Mouse (Mus musculus): ENCODE results near the gene Prickle3.

Gene Prickle3

DNA sequence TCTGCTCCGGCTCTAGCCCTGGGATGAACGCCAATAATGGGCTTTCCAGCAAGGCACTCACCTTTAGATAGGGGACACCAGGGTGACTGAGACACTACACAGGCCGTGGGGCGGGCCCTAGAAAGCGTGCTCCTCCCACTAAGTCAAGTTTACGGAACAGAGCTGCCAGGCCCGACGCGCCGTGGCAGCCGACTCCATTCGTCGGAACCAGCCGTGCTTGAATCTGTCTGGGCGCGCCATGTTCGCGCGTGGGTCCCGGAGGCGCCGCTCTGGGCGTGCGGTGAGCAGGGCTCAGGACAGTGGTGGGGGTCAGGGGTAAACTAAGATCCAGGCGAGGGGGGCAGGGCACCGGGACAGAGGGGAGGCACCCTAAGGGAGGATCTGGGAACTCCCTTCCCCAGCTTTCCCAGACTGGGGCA, at the start of gene Prickle3:
Prickle3 (plus strand) TSS at position 40 of the 419 bp plus-strand sequence.
- no peak for DNase-seq (ENCODE audit: low read depth, low spot score)

DNA sequence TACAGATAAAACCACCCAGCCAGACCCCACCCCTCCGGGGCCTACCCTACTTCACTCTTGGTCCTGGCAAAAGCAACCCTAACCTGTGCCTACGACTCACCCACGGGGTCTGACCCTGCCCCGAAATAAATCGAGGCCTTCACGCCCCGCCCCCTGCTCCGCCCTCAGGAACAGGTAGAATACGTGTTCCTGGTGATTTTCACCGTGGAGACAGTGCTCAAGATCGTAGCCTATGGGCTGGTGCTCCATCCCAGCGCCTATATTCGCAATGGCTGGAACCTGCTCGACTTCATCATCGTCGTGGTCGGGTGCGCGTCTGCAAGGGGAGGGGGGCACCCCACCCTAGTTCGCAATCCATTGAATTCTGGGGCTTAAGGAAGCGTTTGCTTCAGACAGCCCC, 47.0 kb upstream of the Prickle3 start:
- DNase-seq (ENCODE audit: low read depth, low spot score) = no peak

DNA sequence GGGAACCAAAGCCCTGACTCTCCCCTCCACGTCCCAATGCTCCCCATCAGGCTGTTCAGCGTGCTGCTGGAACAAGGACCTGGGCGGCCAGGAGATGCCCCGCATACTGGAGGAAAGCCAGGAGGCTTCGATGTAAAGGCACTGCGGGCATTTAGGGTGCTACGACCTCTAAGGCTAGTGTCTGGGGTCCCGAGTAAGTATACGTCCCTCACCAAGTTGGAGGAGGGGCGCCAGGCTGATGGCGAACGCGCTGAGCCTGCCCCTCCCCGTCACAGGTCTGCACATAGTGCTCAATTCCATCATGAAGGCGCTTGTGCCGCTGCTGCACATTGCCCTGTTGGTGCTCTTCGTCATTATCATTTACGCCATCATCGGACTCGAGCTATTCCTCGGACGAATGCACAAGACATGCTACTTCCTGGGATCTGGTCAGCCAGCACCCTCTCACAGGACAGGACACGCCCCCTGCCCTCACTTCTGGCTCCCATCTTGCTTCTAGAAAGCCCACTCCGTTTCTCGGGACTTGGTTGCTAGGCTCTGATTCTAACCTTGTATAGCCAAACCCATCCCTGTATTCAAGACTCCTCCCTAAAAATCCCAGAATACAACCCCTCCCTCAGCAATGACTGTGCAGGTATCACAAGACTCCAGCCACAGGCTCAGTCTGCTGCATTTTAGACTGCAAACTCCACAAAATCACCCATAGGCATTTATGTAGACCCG, 46.4 kb upstream of the Prickle3 start:
- DNase-seq (ENCODE audit: low read depth, low spot score) = peak; percentile 6

DNA sequence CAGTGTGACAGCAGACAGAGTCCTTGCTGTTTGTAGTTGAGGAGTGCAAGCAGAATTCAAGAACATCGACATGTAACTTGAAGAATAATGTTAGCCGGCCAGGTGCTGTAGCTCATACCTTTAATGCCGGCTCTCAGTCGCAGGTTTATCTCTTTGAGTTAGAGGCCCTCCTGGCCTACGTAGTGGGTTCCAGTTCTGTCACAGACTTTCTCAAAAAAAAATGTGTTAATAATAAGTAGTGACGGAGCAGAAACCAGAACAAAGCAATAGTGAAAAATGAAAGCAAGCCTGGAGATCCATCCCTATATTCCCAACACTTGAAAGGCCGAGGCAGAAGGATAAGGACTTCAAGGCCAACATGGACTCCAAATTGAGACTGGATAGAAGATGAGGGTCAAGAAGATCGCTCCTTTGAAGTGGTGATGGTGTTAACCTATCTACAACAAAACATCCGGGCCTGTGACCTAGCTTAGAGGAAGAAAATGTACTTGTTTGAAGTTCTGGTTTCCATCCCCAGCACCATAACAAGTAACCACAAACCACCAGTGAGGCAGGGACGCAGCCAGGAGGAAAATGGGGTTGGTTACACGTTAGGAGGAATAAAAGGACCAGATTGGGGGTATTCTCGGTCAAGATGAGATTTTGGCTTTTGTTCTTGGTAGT, 39.0 kb upstream of the Prickle3 start:
- no peak for DNase-seq (ENCODE audit: low read depth, low spot score)

DNA sequence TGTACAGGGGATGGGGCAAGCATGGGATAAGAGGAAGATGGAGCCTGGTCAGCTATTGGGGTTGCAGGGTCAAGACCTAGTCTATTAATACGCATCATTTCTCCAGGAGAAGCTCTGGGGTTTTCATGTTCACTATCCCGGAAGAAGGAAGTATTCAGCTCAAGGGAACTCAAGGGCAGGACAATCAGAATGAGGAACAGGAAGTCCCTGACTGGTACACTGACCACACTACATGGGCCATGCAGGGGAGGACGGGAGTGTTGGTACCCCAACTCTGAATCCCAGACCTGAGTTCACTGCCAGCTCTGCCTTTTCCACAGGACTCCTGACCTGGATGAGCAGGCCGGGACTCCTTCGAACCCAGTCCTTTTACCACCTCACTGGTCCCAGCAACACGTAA, 24.5 kb upstream of the Prickle3 start:
- DNase-seq (ENCODE audit: low read depth, low spot score) = no peak

DNA sequence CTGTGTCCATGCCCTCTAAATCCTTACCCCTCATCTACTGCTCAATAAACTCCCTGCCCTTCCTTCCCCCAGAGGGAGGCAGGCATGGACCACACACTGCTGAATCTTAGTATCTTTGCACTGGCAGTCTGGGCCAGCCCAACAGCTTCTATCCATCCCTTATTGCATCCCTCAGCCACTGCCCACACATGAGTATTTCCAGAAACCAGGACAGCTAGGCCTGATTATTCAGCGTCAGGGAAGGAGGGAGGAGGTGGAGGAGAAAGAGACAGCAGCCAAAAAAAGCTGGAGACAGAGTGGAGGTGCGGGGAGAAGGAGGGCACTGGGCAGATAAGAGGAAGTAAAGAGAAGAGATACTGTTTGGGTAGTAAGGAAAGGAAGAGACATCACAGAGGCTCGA, 22.0 kb upstream of the Prickle3 start:
- DNase-seq (ENCODE audit: low read depth, low spot score) = no peak

DNA sequence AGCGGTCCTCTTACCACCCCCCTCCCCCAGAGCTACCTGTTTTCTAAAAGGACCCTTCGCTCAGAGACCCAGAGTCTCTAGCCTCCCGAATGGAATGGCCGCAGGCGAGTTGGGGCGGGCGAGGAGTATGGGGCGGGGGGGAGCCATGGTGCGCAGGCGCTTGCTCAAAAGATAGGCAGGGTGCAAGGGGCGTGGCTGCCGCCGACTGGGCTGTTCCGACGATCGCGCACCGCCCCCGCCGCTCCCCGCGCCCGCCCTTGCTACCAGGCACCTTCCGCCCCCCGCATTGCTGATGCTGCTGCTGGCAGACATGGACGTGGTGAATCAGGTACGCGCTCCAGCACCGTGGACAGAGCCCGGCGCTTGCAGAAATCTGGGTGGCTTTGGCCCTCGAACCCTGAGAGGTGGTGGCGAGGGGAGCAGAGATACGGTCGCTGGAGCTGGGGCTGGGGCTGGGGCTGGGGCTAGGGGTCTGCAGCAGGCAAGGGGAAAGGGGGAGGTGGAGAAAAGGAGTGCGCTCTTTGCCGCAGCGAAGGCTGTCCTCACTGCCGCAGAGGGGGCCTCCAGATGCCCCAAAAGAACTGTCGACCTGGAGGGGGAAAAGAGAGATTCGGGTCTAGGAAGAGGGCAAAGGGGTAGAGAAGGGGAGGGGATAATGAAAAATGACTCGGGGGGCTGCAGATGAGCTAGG, 18.5 kb upstream of the Prickle3 start, which contains the start of gene Syp:
Syp (plus strand) TSS at position 71 of the 691 bp plus-strand sequence.
- DNase-seq (ENCODE audit: low read depth, low spot score) = peak; percentile 84

DNA sequence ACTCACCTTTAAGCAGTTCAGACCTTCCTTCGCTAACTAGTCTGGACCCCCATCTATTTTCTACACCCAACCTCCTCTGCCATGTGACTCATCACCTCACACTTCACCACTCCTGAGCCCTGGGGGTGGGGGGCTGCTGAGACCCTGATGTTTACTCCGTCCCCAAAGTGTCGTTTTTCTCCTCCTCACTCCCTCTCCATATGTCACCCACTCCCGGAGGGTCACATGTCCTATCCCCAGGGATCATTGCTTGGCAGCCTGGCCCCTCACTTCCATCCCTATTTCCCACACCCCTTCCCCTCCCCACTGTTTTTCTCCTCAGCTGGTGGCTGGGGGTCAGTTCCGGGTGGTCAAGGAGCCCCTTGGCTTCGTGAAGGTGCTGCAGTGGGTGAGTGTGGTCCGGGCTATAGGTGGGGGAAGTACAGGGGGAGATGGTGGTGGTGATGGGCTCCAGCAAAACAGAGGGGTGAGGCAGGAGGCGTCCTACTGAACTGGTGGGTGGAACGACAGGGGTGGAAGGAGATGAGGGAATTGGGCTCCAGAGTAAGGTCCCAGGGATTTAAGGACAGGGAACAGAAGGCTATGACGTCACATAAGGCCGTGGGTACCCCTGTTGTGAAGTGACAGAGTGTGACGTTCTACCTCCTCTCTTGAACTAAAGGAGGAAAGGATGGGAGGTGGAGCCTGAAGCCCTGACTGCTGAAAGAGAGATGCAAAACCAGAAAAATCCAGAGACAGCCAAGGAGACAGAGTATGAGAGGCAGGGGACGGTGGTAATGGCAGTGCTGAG, 17.3 kb upstream of the Prickle3 start:
- no peak for DNase-seq (ENCODE audit: low read depth, low spot score)

DNA sequence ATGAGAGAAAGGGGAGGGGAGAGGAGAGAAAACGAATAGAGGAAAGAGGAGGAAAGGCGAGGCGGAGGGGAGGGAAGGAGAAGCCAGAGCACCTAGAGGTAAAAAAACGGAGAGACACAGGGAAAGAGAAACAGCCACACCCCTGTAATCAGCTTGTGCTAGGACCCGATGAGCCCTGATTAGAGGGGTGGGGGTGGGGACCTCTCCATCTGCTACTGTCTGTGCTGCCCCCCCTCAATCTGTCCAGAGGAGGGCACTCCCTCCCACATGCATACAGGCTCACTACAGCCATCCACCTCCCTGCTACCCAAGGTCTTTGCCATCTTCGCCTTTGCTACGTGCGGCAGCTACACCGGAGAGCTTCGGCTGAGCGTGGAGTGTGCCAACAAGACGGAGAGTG, 16.3 kb upstream of the Prickle3 start:
- no peak for DNase-seq (ENCODE audit: low read depth, low spot score)

DNA sequence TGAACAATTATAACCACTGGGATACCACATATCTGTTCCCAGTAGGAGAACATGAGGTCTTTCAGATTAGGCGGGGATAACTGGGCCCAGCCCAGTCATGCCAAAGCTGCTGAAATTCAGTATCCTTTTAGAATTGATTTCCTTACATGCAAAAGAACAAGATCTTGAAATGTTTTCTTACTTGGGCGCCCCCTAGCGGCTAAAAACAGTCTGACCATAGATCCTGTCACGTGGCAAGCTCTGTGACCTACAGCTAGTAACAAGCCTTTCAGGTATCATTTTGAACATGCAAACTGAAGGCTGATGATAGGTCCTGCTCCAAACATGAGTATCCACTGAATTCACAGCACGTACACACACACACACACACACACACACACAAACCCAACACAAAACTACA, 11.7 kb upstream of the Prickle3 start:
- DNase-seq (ENCODE audit: low read depth, low spot score) = peak; percentile 74

DNA sequence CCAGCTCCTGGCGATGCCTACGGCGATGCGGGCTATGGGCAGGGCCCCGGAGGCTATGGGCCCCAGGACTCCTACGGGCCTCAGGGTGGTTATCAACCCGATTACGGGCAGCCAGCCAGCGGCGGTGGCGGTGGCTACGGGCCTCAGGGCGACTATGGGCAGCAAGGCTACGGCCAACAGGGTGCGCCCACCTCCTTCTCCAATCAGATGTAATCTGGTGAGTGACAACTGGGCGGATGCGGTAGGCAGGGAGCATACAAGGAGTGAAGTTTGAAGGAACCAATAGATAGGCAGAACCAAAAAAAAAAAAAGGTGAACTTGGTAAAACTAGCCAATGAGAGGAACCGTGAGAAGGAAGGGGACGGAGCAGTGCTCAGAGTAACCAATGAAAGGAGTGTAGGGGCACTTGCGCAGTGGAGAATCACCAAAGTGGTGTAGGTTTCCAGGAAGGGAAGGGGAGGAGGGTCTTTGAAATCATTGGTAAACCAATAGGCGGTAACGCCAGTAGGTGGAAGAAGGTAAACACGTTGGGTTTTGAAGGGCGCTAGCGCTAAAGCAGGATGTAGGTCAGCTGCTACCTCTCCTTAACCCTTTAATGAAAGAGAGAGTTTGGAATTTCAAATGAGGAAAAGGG, 8.3 kb upstream of the Prickle3 start:
- peak; percentile 92 for DNase-seq (ENCODE audit: low read depth, low spot score)

DNA sequence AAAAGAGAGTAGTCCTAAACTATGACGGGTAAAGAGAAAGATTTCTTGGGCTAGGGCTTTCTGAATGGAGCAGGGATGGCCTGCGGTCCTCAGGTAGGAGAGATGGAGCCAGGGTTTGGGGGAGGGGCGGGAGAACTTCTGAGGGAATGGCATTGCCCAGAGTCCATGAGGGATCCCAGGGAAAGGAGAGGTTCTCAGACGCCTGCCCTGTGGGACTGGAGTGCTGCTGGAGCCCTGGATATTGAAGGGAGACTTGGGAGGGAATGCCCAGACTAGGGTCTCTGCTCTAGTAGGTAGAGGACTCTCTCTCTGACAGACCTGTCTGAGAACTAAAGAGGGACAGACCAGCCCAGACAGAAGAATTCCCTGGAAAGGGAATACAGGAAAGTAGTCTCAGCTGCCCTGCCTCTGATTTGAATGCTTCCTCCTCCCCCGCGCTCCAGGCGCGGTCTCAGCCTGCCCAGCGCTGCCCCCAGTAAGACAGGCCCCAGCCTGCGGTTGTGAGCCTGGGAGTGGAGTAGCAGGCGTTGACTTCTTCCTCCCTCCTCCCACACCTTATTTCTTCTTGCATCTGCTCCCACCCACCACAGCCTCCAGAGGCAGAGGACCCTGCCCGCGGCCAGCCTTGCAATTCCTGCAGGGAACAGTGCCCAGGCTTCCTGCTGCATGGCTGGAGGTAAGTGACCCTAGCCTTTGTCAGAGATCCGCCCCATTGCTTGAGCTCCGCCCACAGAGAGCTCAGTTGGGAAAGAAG, 1.1 kb downstream of the Prickle3 start:
- peak; percentile 47 for DNase-seq (ENCODE audit: low read depth, low spot score)

DNA sequence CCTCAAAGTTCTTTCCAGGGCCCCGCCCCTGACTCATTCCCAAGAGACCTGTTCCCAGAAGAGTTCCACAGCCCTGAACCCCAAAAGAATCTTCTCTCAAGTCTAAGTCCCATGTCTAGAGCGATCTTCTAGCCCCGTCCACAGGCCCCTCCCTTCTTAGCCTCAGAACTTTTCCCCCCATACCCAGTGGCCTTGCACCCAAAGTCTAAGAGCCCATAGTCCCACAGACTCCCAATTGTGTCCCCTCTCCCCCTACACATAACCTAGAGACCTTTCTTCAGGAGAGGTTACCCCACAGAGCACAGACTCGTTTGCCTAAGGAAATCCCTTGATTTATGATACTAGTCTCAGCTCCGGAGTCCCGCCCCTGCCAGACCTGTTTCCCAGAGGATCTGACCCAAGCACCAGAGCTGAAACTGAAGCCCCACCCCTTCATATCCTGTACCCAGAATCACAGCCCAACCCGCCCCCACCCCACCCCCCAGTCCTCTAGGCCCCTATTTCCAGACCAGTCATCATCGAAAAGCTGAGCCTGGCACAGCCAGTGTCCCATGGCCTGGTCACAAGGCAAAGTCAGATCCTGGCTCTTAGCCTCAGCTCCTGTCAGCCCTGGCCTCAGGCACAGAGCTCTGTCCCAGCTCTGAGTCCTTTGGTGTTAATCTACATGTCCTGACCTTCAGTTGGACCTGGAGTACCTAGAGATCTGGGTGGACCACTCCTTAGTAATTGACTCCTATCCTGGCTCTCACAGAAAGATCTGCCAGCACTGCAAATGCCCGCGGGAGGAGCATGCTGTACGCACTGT, 1.9 kb downstream of the Prickle3 start:
- no peak for DNase-seq (ENCODE audit: low read depth, low spot score)

DNA sequence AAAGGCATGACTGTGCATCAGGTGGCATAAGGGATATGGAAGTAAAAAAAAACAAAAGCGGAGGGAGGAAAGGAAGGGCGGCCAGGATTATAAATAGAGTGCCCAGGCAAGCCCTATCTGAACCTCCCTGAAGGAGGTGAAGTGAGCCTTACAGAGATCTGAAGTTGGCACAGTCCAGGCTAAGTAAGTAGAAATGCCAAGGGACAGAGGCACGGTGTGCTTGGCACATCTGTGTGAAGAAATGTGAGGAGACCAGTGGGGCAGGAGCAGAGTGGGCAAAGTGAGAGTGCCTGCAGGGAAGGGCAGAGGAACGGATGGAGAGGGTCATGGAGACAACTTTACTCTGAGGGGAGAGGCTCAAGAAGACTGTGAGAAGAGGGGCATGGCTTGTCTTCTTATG, 4.0 kb downstream of the Prickle3 start:
- no peak for DNase-seq (ENCODE audit: low read depth, low spot score)

DNA sequence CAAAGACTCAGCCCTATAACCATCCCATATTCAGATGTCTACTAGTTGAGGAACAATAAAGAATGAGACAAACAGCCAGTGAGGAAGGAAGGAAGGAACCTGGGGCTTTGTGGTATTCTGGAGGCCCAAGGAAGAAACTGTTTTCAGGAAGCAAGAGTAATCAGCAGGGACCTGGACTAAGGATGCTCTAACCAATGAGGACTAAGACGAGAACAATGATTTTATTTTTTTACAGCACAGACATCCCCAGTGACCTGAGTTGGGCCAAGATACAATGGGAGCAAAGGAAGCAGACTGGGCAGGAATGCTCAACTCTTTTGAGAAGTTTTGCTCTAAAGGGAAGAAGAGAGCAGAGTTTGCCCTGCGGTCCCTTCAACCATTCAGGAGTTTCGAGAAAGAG, 5.9 kb downstream of the Prickle3 start:
- no peak for DNase-seq (ENCODE audit: low read depth, low spot score)

DNA sequence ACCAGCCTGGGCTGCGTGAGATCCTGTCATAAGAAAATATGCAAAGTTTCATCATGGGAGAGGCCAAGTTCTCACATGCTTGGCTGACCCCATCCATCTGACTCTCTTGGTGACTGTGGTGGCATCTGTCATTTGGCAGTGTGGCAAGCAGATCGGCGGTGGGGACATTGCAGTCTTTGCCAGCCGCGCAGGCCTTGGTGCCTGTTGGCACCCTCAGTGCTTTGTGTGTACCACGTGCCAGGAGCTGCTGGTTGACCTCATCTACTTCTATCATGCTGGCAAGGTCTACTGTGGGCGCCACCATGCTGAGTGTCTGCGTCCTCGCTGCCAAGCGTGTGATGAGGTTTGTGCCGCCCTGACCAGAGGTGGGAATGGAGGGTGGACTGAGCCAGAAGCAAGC, 7.7 kb downstream of the Prickle3 start:
- no peak for DNase-seq (ENCODE audit: low read depth, low spot score)

DNA sequence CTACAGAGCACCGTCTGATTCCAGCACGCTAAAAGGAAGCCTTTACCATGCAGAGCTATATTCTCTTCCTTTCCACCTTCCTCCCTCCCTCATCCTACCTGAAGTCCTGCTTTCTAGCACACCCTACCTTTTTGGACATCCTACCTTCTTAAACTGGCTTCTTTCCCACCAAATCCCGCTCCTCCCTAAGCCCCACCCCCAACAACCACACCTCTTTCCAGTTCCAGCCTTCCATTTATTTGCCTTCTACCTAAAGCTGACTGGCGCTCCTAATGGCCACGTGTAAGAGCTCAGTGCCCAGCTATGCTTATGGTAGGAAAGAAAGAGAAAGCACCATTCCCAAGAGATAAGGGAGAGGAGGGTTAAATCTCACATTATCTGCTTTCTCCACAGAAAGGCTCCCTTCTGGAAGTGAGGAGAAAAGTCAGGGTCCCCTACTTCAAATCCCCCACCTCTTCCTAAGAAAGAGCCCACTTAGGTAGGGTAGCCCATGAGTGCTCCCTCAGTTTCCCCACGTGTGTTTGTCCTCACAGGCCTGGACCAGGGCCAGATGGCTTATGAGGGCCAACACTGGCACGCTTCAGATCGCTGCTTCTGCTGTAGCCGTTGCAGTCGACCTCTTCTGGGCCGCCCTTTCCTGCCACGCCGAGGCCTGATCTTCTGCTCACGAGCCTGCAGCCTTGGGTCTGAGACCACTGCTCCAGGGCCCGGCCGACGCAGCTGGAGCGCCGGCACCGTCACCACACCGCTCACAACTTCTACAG, 8.9 kb downstream of the Prickle3 start:
- DNase-seq (ENCODE audit: low read depth, low spot score) = no peak

DNA sequence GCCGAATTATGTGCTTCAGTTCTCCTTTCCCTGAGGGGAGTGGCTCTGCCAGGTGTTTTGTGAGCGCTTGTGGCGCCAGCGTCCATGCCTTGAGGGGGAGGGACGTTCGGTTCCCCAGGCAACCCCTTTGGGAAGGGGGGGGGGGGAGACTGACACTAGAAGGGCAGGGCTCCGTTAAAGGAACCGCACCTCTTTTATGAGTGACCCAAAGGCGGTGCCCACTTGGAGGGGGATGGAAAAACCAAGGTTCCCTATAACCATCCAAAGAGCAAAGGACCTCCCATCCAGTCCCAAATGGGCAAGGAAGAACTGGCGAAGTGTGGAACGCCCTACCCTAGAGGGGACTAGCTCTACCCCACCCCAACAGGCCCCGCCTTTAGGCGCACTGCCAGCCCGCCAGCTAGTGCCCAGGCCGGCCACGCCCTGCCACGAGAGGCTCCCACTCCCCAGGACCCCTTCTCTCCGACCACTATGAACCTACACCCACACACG, 13.4 kb downstream of the Prickle3 start:
- DNase-seq (ENCODE audit: low read depth, low spot score) = peak; percentile 56

Data from mesoderm, embryonic 11.5 days (tissue).